Mouse (Mus musculus) hindbrain, embryonic 13.5 days (tissue): ENCODE measurements around the gene A630023A22Rik. TPM values are rescaled to one million over a fixed set of nuclear protein-coding genes. Genes with fewer than 3 reads are reported as not detected.

ENCODE experiments used
- ATAC-seq: fragments of 200-750 bp; cut with Nextera tagmentation; 2 replicates; pipeline ENCODE4 v1.8.0; 2017; ENCODE audit warnings: moderate TSS enrichment; ENCODE audit not compliant: low FRiP score
- H3K27ac ChIP-seq: fragments of 300-500 bp; sonication (generic); 2 replicates; pipeline ENCODE4 v1.5.1; 2015; ENCODE audit warnings: inconsistent platforms, mild to moderate bottlenecking, moderate library complexity
- H3K27me3 ChIP-seq: fragments of 300-500 bp; sonication (generic); 2 replicates; pipeline ENCODE4 v1.6.1; 2015; ENCODE audit warnings: mild to moderate bottlenecking, inconsistent platforms
- H3K36me3 ChIP-seq: fragments of 300-500 bp; sonication (generic); 2 replicates; pipeline ENCODE4 v1.6.1; 2015; ENCODE audit warnings: mild to moderate bottlenecking, inconsistent platforms
- H3K4me1 ChIP-seq: fragments of 300-500 bp; sonication (generic); replicated peaks from 2 replicates; pipeline ENCODE4 v1.6.1; 2015; ENCODE audit warnings: inconsistent platforms
- H3K4me2 ChIP-seq: fragments of 300-500 bp; sonication (generic); 2 replicates; pipeline ENCODE4 v1.6.1; 2015; ENCODE audit warnings: inconsistent platforms, mild to moderate bottlenecking, moderate library complexity
- H3K4me3 ChIP-seq: fragments of 300-500 bp; sonication (generic); 2 replicates; pipeline ENCODE4 v1.5.1; 2015; ENCODE audit warnings: mild to moderate bottlenecking, inconsistent platforms
- H3K9ac ChIP-seq: fragments of 300-500 bp; sonication (generic); 2 replicates; pipeline ENCODE4 v1.6.1; 2015; ENCODE audit warnings: mild to moderate bottlenecking, inconsistent platforms
- H3K9me3 ChIP-seq: fragments of 300-500 bp; sonication (generic); 2 replicates; pipeline ENCODE4 v1.6.1; 2016; ENCODE audit warnings: inconsistent platforms
- WGBS: fragments of 180-500 bp; shearing (Covaris S2); methylation state at CpG from one replicate; pipeline ENCODE4 v1.1.7; 2015; 5-methylcytosine and 5-hydroxymethylcytosine counted together
- polyA plus RNA-seq: library from polyadenylated mRNA; unstranded; fragments of >200 nt; fragmentation: Nextera tagmentation; extraction: Ambion mirVana; gene quantifications from 2 replicates; pipeline ENCODE4 v1.2.1, GENCODE M21; 2015

A630023A22Rik gene
- polyA plus RNA-seq, 1 experiment from 2014 or later, result not detected

DNA sequence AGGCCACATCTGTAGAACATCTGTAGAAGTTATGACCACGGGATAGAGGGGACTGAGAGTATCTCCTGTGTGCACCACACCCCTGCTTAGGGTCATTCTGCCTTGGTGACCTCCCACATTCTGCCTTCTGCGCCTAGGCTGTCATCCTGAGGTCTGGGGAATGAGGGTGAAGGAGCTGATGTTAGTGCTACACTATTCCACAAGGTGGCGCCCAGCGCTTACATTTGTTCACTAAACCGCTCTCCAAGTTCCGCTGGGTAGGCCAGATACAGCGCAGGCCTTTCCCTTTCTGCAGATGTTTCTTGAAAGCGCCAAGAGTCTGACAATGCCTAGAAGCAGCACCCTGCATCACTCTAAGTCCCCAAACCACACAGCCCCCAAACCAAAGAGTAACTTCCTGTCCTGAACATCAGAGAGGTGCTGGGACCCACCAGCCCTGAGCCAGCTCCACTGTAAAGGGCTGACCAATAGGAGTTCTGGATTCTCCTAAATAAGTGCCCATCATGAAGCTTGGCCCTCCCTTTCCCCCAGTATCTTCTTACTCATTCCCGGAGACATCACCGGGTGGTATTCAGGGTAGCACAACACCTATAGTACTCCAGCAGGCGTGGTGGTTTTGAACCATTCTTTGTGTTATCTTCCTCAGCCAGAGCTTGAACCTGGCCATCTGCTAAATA is 22.1 kb downstream of the A630023A22Rik start:
- H3K4me2 ChIP-seq, result no peak overlapping the region
- peak; percentile 79 for ATAC-seq
- H3K9me3 ChIP-seq, result no peaks in the 10 kb centered on the region
- H3K4me1 ChIP-seq, result 0 out of 2 replicates have a peak, but pooled peaks cover 3% of the 10 kb centered on the region
- H3K9ac ChIP-seq, result no peak overlapping the region
- WGBS, result 11% methylated on average over 11 of the region's 11 CpGs
- no peak overlapping the region for H3K27ac ChIP-seq
- H3K36me3 ChIP-seq, result no peaks in the 10 kb centered on the region
- H3K4me3 ChIP-seq, result no peak overlapping the region
- no peaks in the 10 kb centered on the region for H3K27me3 ChIP-seq

- Histone ChIP-seq H3K27me3 (no peaks in the 10 kb centered on the region), H3K9me3 (no peaks in the 10 kb centered on the region), H3K36me3 (no peaks in the 10 kb centered on the region), H3K4me3 (no peak overlapping the region), H3K4me1 (0 out of 2 replicates have a peak, but pooled peaks cover 3% of the 10 kb centered on the region), H3K27ac (no peak overlapping the region), H3K9ac (no peak overlapping the region), H3K4me2 (no peak overlapping the region)
- no peak for ATAC-seq
- WGBS, result 76% methylated on average over 4 of the region's 4 CpGs
Observed at GRCm38 (mm10) chr14:34078293-34078692, 24.3 kb downstream of the A630023A22Rik start.

- no peak overlapping the region for H3K4me2 ChIP-seq
- H3K9ac ChIP-seq, result no peak overlapping the region
- H3K27ac ChIP-seq, result no peak overlapping the region
- H3K36me3 ChIP-seq, result no peaks in the 10 kb centered on the region
- no peaks in the 10 kb centered on the region for H3K27me3 ChIP-seq
- H3K4me1 ChIP-seq, result 0 out of 2 replicates have a peak, but pooled peaks cover 3% of the 10 kb centered on the region
- H3K4me3 ChIP-seq, result no peak overlapping the region
- no peaks in the 10 kb centered on the region for H3K9me3 ChIP-seq
- no peak for ATAC-seq
- 57% methylated on average over 5 of the region's 5 CpGs for WGBS
Observed at GRCm38 (mm10) chr14:34077222-34077621, 25.3 kb downstream of the A630023A22Rik start.

DNA sequence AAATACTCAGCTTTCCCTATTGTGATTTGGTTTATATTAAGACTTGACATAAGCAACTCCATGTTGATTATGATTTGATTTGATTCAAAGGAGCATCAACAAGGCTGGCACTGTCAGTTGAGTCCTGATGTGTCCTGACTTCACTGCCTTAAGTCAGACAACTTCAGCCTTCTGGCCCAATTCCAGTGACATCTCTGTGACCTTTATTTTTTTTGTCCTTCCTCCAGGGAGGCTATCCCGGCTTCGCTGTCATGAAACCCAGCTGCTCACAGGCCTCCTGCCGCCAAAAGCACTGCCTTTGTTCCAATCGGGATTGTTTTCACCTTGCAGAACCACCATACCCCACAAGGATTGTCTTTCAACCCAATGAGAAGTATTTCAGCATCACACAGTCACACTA is 27.2 kb downstream of the A630023A22Rik start:
- no peaks in the 10 kb centered on the region for H3K36me3 ChIP-seq
- H3K4me3 ChIP-seq, result no peak overlapping the region
- H3K9me3 ChIP-seq, result no peaks in the 10 kb centered on the region
- H3K4me1 ChIP-seq, result no peaks in the 10 kb centered on the region
- H3K4me2 ChIP-seq, result no peak overlapping the region
- H3K9ac ChIP-seq, result no peak overlapping the region
- no peak overlapping the region for H3K27ac ChIP-seq
- WGBS, result 20% methylated on average over 4 of the region's 4 CpGs
- H3K27me3 ChIP-seq, result no peaks in the 10 kb centered on the region
- no peak for ATAC-seq

GRCm38 (mm10) chr14:34071665-34072064 is 30.9 kb downstream of the A630023A22Rik start:
- no peaks in the 10 kb centered on the region for H3K27me3 ChIP-seq
- no peak overlapping the region for H3K9ac ChIP-seq
- no peak overlapping the region for H3K27ac ChIP-seq
- H3K4me2 ChIP-seq, result no peak overlapping the region
- no peak overlapping the region for H3K4me3 ChIP-seq
- ATAC-seq, result no peak
- WGBS, result 74% methylated on average over 6 of the region's 6 CpGs
- no peaks in the 10 kb centered on the region for H3K9me3 ChIP-seq
- no peaks in the 10 kb centered on the region for H3K4me1 ChIP-seq
- no peaks in the 10 kb centered on the region for H3K36me3 ChIP-seq

GRCm38 (mm10) chr14:34052516-34052915 is 50.0 kb downstream of the A630023A22Rik start, which contains the start of gene Antxrl:
Antxrl (plus strand) TSS chr14:34052707.
- no peak within 1 kb of the TSS for H3K4me2 ChIP-seq
- H3K9ac ChIP-seq, result no peak within 1 kb of the TSS
- no peak within 1 kb of the TSS for H3K4me3 ChIP-seq
- H3K4me1 ChIP-seq, result no peaks in the 10 kb centered on the region
- no peaks in the 10 kb centered on the region for H3K9me3 ChIP-seq
- no peak for ATAC-seq
- WGBS, result 95% methylated on average over 6 of the region's 6 CpGs
- no peak within 1 kb of the TSS for H3K27ac ChIP-seq
- H3K36me3 ChIP-seq, result no peaks in the 10 kb centered on the region
- no peaks in the 10 kb centered on the region for H3K27me3 ChIP-seq

DNA sequence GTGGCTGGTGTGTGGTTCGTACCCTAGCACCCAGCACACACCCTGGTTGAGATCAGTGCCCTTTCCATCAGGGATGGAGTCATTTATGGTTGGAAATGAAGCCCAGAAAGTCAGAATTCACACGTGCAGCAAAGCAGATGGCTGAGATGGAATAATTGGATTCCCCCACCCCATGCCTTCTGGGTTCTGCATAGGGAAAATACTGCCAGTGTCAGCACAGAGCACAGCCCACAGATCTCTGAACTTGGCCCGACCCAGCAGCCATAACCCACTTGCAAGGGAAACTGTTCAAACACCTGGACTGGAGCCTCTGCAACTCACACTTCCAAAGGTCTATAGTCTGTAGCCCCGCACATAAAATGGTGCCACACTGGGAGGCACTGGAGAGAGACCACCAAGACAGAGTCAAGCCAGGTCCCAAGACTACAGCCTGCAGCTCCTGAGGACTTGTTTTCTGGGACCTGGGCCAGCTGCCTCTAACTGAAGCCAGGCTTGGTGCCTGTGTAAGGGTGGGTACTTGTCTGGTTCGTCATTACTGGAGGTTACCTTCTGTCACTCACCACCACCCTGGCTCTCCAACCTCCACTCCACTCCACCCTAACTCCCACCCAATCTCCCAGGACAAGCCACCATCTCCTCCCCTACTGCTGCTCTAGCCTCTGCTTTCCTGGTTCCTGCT is 52.3 kb downstream of the A630023A22Rik start:
- Histone ChIP-seq H3K9me3 (no peaks in the 10 kb centered on the region), H3K4me1 (no peaks in the 10 kb centered on the region), H3K36me3 (no peaks in the 10 kb centered on the region), H3K27ac (no peak overlapping the region), H3K4me3 (no peak overlapping the region), H3K27me3 (no peaks in the 10 kb centered on the region), H3K4me2 (no peak overlapping the region), H3K9ac (no peak overlapping the region)
- ATAC-seq, result no peak
- 82% methylated on average over 5 of the region's 5 CpGs for WGBS

GRCm38 (mm10) chr14:34043341-34043740 is 59.2 kb downstream of the A630023A22Rik start:
- ATAC-seq, result no peak
- no peaks in the 10 kb centered on the region for H3K9me3 ChIP-seq
- WGBS, result 78% methylated on average over 3 of the region's 3 CpGs

GRCm38 (mm10) chr14:34041241-34041640 is 61.3 kb downstream of the A630023A22Rik start:
- H3K4me2 ChIP-seq, result no peak overlapping the region
- H3K27ac ChIP-seq, result no peak overlapping the region
- no peaks in the 10 kb centered on the region for H3K36me3 ChIP-seq
- H3K9me3 ChIP-seq, result no peaks in the 10 kb centered on the region
- H3K27me3 ChIP-seq, result no peaks in the 10 kb centered on the region
- 81% methylated on average over 4 of the region's 4 CpGs for WGBS
- no peak overlapping the region for H3K9ac ChIP-seq
- no peaks in the 10 kb centered on the region for H3K4me1 ChIP-seq
- H3K4me3 ChIP-seq, result no peak overlapping the region
- no peak for ATAC-seq

More at GRCm38 (mm10) chr14:34043341-34043740, 59.2 kb downstream of the A630023A22Rik start:
- H3K4me1 ChIP-seq, result no peaks in the 10 kb centered on the region
- H3K27me3 ChIP-seq, result no peaks in the 10 kb centered on the region
- H3K36me3 ChIP-seq, result no peaks in the 10 kb centered on the region
- H3K9ac ChIP-seq, result no peak overlapping the region
- H3K4me2 ChIP-seq, result no peak overlapping the region
- no peak overlapping the region for H3K27ac ChIP-seq
- no peak overlapping the region for H3K4me3 ChIP-seq

GRCm38 (mm10) chr14:34033841-34034610 is 68.5 kb downstream of the A630023A22Rik start:
- Histone ChIP-seq H3K27me3 (no peaks in the 10 kb centered on the region), H3K9ac (no peak overlapping the region), H3K27ac (no peak overlapping the region), H3K4me2 (no peak overlapping the region), H3K4me1 (no peaks in the 10 kb centered on the region), H3K9me3 (no peaks in the 10 kb centered on the region), H3K4me3 (no peak overlapping the region), H3K36me3 (no peaks in the 10 kb centered on the region)
- no peak for ATAC-seq
- WGBS, result 92% methylated on average over 8 of the region's 8 CpGs

DNA sequence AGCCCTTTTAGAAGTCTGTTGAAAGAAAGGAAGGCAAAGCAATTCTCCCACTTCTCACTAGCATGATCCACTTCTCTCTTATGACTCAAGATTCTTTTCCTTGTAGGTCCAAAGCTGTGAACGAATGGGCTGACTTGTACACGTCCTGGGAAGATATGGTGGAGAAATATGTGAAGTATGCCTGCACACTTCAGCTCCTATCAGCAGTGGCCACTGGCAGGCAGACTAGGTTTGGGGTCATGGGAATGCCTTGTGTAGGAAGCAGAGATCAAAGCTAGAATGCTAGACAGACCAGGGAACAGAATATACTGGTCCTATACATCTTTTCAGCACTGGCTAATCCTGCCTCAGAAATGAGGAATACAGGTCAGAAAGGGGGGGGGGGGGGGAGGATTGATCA is 75.8 kb downstream of the A630023A22Rik start:
- no peak for ATAC-seq
- Histone ChIP-seq H3K36me3 (no peaks in the 10 kb centered on the region), H3K4me3 (no peak overlapping the region), H3K4me1 (no peaks in the 10 kb centered on the region), H3K27me3 (no peaks in the 10 kb centered on the region), H3K27ac (no peak overlapping the region), H3K4me2 (no peak overlapping the region), H3K9me3 (0 out of 2 replicates have a peak, but pooled peaks cover 6% of the 10 kb centered on the region), H3K9ac (no peak overlapping the region)
- WGBS, result 75% methylated on average over 2 of the region's 2 CpGs

- WGBS, result 91% methylated on average over 2 of the region's 2 CpGs
Observed at GRCm38 (mm10) chr14:34016938-34017337, 85.6 kb downstream of the A630023A22Rik start.

More at GRCm38 (mm10) chr14:34016938-34017337, 85.6 kb downstream of the A630023A22Rik start:
- Histone ChIP-seq H3K36me3 (no peaks in the 10 kb centered on the region), H3K27ac (no peak overlapping the region), H3K4me3 (no peak overlapping the region), H3K4me1 (no peaks in the 10 kb centered on the region), H3K4me2 (no peak overlapping the region), H3K27me3 (no peaks in the 10 kb centered on the region), H3K9ac (no peak overlapping the region), H3K9me3 (no peaks in the 10 kb centered on the region)
- no peak for ATAC-seq
